Mouse (Mus musculus) bone marrow, adult 2 months (tissue): ENCODE measurements around the gene Ppp2r3a.

ENCODE experiments used
- CTCF ChIP-seq: fragments of 200-500 bp; IDR thresholded peaks from 2 replicates; pipeline ENCODE4 v1.5.1; 2011; ENCODE audit warnings: low read length, control low read depth; ENCODE audit not compliant: control insufficient read depth, insufficient read depth
- POLR2A ChIP-seq: fragments of 200-500 bp; IDR thresholded peaks from 2 replicates; pipeline ENCODE4 v1.6.1; 2011; ENCODE audit warnings: low read depth, mild to moderate bottlenecking, control low read depth, low read length, borderline replicate concordance; ENCODE audit not compliant: control insufficient read depth

GRCm38 (mm10) chr9:101280867-101281266 is 29.3 kb upstream of the Ppp2r3a start:
- TF ChIP-seq CTCF, result no peak
- no peak for TF ChIP-seq POLR2A
